Mouse (Mus musculus) megakaryocyte, adult 5-6 weeks (primary cell): ENCODE measurements around the gene Espl1. TPM values are rescaled to one million over a fixed set of nuclear protein-coding genes. Genes with fewer than 3 reads are reported as not detected.
A peak's percentile ranks its signal among the peaks of the same experiment; 100 is the strongest.
"Not testable (repeated sequence)": the region's sequence is repeated elsewhere in the genome, so short reads cannot be mapped to it uniquely, and the experiment has no call there.

Experiments
- ATAC-seq: 2 replicates; pipeline ENCODE4 v1.8.0; 2016; ENCODE audit warnings: mild to moderate bottlenecking, inconsistent platforms; ENCODE audit not compliant: poor library complexity, severe bottlenecking
- total RNA-seq, 2 experiments: library from RNA; stranded (forward) in 1 of 2; stranded (reverse) in 1 of 2; fragments of 153-499, 151-499 nt in 1 of 2; fragments of 221-1000, 200-1000 nt in 1 of 2; gene quantifications; 2 replicates each; pipeline versions ENCODE4 v1.2.3 to v1.2.4; 2015 to 2017

The Espl1 gene
- total RNA-seq, 2 experiments from 2014 or later = 26.3 to 30.9 TPM

- ATAC-seq = no peak
Observed at GRCm38 (mm10) chr15:102326892-102327291, 30.8 kb downstream of the Espl1 start.

- ATAC-seq = peak; percentile 97
Observed at GRCm38 (mm10) chr15:102331610-102332015, 35.5 kb downstream of the Espl1 start, which contains the start of gene Myg1. Gene Myg1 (plus strand): TSS chr15:102331709.

- no peak for ATAC-seq
Observed at GRCm38 (mm10) chr15:102335254-102335653, 39.2 kb downstream of the Espl1 start.

GRCm38 (mm10) chr15:102335925-102336324 lies 39.9 kb downstream of the Espl1 start:
- not testable (repeated sequence) for ATAC-seq

GRCm38 (mm10) chr15:102336946-102337345 lies 40.9 kb downstream of the Espl1 start:
- ATAC-seq = no peak

- ATAC-seq = no peak
Observed at GRCm38 (mm10) chr15:102339612-102340011, 43.5 kb downstream of the Espl1 start.

DNA sequence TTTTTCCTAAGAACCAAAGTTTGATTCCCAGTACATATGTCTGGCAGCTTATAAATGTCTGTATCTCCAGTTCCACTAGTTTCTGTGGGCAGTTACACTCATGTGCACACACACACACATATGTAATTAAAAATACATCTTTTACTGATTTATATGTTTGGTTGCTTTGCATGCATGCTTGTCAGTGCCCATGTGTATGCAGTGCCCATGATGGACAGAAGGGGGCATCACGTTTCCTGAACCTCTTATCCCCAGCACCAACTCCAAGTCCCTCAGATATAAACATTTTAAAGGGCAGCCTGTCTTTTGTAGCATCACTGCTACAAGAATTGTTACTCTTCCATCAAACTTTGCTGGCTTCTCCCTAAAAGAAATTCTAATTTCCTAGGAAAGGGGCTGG lies 45.5 kb downstream of the Espl1 start:
- ATAC-seq = peak; percentile 67

DNA sequence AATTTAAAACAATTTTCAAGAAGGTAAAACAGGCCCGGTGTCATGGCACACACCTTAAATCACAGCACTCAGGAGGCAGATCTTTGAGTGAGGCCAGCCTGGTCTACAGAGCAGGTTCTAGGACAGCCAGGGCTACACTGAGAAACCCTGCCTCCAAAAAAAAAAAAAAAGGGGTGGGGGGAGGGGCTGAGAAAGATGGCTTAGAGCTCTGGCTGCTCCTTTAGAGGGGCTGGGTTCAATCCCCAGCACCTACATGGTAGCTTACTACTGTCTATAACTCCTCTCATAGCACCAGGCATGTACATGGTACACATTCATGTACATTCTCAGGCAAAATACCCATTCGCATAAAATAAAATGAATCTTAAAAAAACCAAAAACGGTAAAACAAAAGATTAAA lies 48.4 kb downstream of the Espl1 start:
- ATAC-seq = no peak

DNA sequence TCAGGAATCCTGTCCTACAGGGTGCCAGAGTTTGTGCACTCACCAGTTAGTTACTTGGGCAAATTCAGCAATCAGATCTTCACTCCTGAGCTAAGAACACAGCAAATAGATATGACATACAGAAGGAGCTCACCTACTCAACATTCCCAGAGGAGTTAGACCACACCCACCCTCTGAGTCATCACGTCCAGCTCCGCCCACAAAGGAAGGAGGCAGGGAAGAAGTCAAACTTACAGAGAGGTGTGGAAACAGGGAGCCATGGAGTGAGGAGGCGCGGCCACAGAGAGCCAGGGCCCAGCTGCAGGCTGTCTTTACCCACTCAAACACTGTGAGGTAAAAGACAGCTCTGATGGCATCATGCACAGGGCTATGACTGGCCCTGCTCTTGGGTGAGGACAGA lies 50.4 kb downstream of the Espl1 start:
- no peak for ATAC-seq

DNA sequence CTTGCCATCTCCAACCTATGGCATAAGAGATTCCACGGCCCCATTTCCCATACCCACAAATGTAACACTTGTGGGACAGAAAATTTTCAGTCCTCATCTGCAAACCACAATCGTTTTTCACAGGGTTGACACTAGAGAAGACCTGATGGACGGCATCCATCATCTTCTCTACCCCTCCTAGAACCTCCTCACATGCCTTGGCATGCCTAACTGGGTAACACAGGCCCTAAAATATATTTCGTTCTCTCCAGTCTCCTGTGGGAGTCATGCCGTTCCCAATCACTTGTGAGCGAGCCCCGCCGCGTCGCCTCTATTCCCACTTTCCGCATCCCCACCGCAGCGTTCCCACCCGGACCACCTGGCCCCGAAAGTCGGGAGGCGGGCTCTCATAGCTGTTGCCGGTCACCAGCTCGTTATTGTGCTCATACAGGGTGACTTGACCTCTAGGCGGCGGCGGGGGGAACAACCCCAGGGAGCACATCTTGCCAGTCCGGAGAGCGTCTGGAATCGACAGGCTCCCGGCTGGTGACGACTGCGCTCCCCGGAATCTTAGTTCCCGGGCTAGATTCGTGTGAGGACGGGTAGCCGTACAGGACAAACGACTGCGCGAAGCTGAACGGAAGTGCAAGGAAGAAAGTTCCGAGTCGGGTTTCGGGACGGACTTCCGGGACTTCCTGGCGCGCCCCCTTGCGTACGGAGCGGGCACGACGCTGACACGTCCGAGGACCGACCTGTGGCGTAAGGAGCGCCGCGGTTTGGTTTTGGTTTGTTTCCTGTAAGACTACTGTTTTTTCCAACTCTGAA lies 54.3 kb downstream of the Espl1 start, which contains the start of gene Aaas:
TSS of gene Aaas (minus strand) at position 634 of the 804 bp plus-strand sequence.
- peak; percentile 98 for ATAC-seq

GRCm38 (mm10) chr15:102350942-102351291 lies 54.9 kb downstream of the Espl1 start:
- peak; percentile 16 for ATAC-seq

DNA sequence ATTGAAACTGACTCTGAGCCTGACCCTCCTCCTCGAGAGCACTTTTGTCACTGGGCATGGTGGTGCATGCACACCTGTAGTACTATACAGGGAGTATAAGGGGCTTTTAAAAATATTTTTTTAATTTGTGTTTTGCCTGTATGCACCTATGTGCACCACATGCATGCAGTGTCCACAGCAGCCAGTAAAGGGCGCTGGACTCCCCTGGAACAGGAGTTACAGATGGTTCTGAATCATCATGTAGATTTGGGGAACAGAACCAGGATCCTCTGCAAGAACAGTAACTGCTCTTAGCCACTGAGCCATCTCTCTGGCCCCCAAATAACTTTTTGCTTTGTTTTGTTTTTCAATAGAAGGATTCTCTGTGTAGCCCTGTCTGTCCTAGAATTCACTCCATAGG lies 56.1 kb downstream of the Espl1 start:
- no peak for ATAC-seq

DNA sequence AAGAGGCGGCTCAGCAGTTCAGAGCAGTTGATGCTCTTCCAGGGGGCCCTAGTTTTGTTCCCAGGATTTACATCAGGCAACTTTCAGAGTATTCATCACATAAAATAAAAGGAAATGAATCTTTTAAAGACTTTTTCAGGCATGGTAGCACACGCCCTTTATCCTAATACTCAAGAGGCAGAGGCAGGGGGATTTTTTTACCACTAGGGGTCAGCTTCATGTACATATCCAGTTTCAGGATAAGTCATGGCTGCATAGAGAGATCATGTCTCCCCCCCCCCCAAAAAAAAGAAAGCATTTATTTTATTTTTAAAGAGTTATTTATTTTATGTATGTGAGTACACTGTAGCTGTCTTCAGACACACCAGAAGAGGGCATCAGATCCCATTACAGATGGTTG lies 57.9 kb downstream of the Espl1 start:
- no peak for ATAC-seq

- no peak for ATAC-seq
Observed at GRCm38 (mm10) chr15:102355134-102355870, 59.2 kb downstream of the Espl1 start.

- ATAC-seq = no peak
Observed at GRCm38 (mm10) chr15:102355871-102356441, 59.9 kb downstream of the Espl1 start.

- no peak for ATAC-seq
Observed at GRCm38 (mm10) chr15:102356501-102357325, 60.6 kb downstream of the Espl1 start.

GRCm38 (mm10) chr15:102358126-102358525 lies 62.1 kb downstream of the Espl1 start:
- 0 out of 2 replicates have a peak, but pooled peaks have one; percentile 7 for ATAC-seq

DNA sequence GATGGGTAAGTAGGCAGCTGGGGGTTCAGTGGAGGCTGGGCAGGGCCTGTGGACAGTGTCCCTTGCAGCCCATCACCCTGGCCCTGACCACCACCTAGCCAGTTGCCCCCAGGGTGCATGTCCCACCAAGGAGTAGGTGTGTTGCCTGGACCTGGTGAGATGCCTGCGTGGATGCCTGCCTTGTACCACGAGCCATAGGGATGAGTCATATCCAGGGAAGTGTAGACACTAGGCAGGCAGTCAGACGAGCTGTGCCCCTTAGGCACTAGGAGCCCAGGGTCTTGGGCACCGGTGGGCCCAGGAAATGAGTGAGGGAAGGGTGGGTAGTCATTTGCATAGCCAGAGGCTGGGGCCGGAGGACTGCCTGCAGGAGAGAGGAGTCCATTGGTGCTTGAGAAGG lies 62.8 kb downstream of the Espl1 start:
- no peak for ATAC-seq

GRCm38 (mm10) chr15:102362648-102363047 lies 66.6 kb downstream of the Espl1 start:
- peak; percentile 38; the same call in 1 of the 2 replicates for ATAC-seq

GRCm38 (mm10) chr15:102364678-102365077 lies 68.6 kb downstream of the Espl1 start:
- ATAC-seq = no peak

- no peak for ATAC-seq
Observed at GRCm38 (mm10) chr15:102366238-102366637, 70.2 kb downstream of the Espl1 start.
